Mouse (Mus musculus): Measurements from ENCODE around the gene Borcs8.

- TF ChIP-seq CTCF (IDR thresholded peaks at IDR 0.05; ENCODE audit: low read depth) (no peak), EP300 (IDR thresholded peaks at IDR 0.05; ENCODE audit: low read depth) (no peak)
Observed at GRCm38 (mm10) chr8:70178231-70178630, 38.9 kb downstream of the Borcs8 start.

Measured in liver, embryonic 14.5 days (tissue).